Mouse (Mus musculus): Measurements from ENCODE around the gene Ndc1. TPM values are rescaled to one million over a fixed set of nuclear protein-coding genes. Genes with fewer than 3 reads are reported as not detected.

The Ndc1 gene
- polyA plus RNA-seq, 1 experiment from 2014 or later = 14.3 TPM

DNA sequence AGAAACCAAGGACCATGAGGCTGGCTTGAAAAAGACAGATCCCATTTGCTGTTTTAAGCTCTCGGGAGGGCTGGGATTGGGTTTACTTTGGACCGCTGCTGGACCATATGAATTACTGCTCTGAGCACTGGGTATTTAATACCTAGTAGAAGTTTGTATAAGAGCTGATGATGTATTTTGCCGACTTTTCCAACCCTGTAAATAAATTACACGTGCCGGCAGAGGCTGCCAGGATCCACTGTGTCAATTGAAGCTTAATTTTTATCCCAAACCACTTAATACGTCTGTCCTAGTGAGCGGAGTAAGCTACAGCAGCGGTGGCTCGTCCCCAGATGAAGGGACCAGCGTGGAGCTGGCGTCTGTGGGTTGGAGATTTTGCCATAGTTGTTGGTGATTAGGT lies 74.7 kb downstream of the Ndc1 start:
- Histone ChIP-seq H3K36me3 (replicated peaks) (no peaks in the 10 kb centered on the region), H3K27me3 (peaks cover 82% of the 10 kb centered on the region), H3K27ac (replicated peaks) (no peak overlapping the region), H3K9me3 (replicated peaks) (no peaks in the 10 kb centered on the region), H3K4me1 (replicated peaks) (0 out of 2 replicates have a peak, but pooled peaks cover 7% of the 10 kb centered on the region), H3K4me2 (no peak overlapping the region), H3K9ac (no peak overlapping the region), H3K4me3 (replicated peaks) (no peak overlapping the region)
- WGBS (ENCODE audit: insufficient replicate concordance) = 67% methylated on average over 11 of the region's 11 CpGs
- no peak for ATAC-seq (ENCODE audit: insufficient read depth)

DNA sequence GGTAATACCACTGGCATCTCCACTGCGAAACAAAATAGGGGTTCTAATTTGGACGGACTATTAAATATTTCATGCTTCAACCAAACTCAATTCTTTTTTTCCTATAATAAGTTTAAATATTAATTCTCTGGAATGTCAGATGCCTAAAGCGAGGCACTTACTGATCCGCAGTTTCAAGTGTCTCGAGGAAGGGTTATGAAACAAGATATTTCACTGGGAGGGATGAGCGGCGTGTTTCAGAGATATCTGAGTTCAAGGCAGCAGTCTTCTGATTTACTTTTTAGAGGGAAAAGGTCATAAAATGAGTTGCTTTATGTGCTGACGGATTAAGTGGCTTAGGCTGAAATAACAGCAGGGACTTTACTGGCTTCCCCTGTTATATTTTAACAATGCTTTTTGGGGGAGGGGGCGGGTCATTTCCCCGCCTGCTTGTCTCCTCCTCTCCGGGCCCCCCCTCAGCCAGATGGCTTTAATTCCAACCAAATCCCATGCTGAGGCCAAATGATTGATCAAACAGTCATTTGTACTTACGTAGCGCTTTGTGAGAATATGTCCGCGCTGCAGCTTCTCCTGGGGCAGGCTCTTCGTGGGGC lies 75.4 kb downstream of the Ndc1 start:
- Histone ChIP-seq H3K27ac (replicated peaks) (no peak overlapping the region), H3K9me3 (replicated peaks) (no peaks in the 10 kb centered on the region), H3K4me2 (no peak overlapping the region), H3K27me3 (peaks cover 75% of the 10 kb centered on the region), H3K9ac (no peak overlapping the region), H3K4me1 (replicated peaks) (0 out of 2 replicates have a peak, but pooled peaks cover 7% of the 10 kb centered on the region), H3K36me3 (replicated peaks) (no peaks in the 10 kb centered on the region), H3K4me3 (replicated peaks) (no peak overlapping the region)
- ATAC-seq (ENCODE audit: insufficient read depth) = no peak
- 68% methylated on average over 16 of the region's 16 CpGs for WGBS (ENCODE audit: insufficient replicate concordance)

DNA sequence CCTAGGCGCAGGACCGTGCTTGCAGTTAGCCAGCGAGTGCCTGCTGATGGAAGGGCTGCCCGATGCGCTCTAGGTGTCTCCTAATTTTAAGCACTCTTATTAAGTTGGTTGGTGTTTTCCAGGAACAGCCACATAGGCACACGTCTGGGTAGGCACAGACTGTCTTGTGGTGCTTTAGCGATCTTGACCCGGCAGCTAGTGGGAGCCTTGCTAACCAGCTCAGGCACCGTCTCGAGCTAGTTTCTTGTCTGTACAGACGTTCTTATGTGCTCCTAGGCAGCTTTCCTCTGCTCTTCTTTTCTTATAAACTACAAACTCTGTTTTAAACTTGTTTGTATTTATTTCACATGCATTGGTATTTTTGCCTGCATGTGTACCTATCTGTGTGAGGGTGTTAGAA lies 76.0 kb downstream of the Ndc1 start:
- Histone ChIP-seq H3K4me3 (replicated peaks) (no peak overlapping the region), H3K27me3 (peaks cover 70% of the 10 kb centered on the region), H3K27ac (replicated peaks) (no peak overlapping the region), H3K4me1 (replicated peaks) (0 out of 2 replicates have a peak, but pooled peaks cover 7% of the 10 kb centered on the region), H3K4me2 (no peak overlapping the region), H3K9me3 (replicated peaks) (no peaks in the 10 kb centered on the region), H3K9ac (no peak overlapping the region), H3K36me3 (replicated peaks) (no peaks in the 10 kb centered on the region)
- no peak for ATAC-seq (ENCODE audit: insufficient read depth)
- 70% methylated on average over 11 of the region's 11 CpGs for WGBS (ENCODE audit: insufficient replicate concordance)

DNA sequence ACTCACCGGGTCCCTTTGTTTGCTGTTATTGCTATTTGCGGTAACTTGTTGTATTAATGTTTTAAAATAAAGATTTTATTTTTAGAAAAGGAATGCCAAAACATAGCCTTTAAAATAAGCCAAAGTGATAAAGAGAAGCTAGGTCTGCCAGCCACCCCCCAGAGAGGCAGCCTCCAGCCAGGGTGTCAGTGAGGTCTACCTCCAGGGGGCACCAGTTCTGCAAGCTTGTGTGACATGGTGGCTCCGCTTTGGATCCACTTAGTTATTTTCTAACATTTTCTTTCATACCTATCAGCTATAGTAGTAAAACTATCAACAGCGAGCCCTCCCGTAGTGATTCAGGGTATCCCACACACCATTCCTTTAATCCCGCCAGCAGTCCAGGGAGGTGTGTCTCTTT lies 80.9 kb downstream of the Ndc1 start:
- Histone ChIP-seq H3K9ac (no peak overlapping the region), H3K4me1 (replicated peaks) (no peaks in the 10 kb centered on the region), H3K27me3 (peaks cover 40% of the 10 kb centered on the region), H3K9me3 (replicated peaks) (no peaks in the 10 kb centered on the region), H3K4me2 (no peak overlapping the region), H3K4me3 (replicated peaks) (no peak overlapping the region), H3K27ac (replicated peaks) (no peak overlapping the region), H3K36me3 (replicated peaks) (no peaks in the 10 kb centered on the region)
- ATAC-seq (ENCODE audit: insufficient read depth) = no peak
- 75% methylated on average over 6 of the region's 6 CpGs for WGBS (ENCODE audit: insufficient replicate concordance)

DNA sequence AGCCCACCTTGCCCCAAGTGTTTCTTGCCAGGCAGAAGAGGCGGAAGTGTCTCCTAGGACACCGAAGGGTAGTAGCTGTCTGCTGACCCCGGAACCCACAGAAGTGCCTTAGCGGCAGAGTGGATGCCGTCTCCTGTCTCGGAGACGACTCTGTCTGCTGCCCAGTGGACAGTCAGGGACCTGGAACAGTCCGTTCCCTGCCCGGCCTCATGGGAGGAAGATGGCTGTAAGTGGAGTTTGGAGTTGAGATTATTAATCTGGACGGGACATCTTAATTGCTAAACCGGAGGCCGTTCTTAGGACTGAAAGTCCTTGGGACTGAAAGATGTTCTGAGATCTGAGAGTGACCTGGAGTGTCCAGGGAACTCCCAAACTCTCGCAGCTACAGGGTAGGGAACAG lies 81.9 kb downstream of the Ndc1 start:
- H3K4me1 ChIP-seq (replicated peaks) = 0 out of 2 replicates have a peak, but pooled peaks cover 2% of the 10 kb centered on the region
- H3K4me3 ChIP-seq (replicated peaks) = no peak overlapping the region
- 73% methylated on average over 13 of the region's 13 CpGs for WGBS (ENCODE audit: insufficient replicate concordance)
- no peaks in the 10 kb centered on the region for H3K36me3 ChIP-seq (replicated peaks)
- H3K4me2 ChIP-seq = no peak overlapping the region
- H3K9me3 ChIP-seq (replicated peaks) = no peaks in the 10 kb centered on the region
- H3K9ac ChIP-seq = no peak overlapping the region
- ATAC-seq (ENCODE audit: insufficient read depth) = no peak
- peaks cover 31% of the 10 kb centered on the region for H3K27me3 ChIP-seq
- no peak overlapping the region for H3K27ac ChIP-seq (replicated peaks)

DNA sequence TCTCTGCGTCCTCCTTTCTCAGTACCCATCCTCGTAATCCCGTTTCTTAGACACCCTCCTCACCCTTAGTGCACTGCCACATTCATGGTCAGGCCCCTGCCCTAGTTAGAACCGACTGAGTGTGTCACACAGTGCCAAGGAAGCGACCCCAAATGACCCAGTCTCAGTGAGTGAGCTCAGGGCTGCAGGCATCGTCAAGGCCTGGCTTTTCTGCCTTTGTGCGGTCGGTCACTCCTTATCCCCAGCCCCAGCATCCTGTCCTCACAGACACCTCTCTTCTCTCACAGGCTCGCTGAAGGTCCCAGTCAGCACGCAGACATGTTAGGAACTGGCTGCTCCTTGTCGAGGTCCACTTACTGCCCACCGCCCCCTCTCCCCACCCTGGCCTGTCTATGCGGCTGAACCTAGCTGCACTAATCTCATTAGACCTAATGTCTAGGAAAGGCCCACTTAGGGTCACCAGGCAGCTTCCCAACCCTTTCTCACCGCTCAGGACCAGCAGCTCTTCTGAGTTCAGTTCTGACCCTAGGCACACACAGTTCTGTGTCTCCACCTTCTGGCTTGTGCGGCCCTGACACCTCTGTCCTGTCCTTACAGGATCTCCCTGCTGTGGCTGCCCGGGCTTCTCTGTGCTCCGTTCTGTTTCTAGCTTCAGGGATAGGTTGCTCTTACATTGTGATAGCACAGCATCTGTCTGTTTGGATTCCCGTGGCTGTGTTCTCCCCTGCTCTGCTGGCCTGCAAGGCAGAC lies 84.9 kb downstream of the Ndc1 start:
- H3K27me3 ChIP-seq = peaks cover 12% of the 10 kb centered on the region; the same call in 1 of the 2 replicates
- H3K9ac ChIP-seq = no peak overlapping the region
- no peaks in the 10 kb centered on the region for H3K9me3 ChIP-seq (replicated peaks)
- WGBS (ENCODE audit: insufficient replicate concordance) = 68% methylated on average over 18 of the region's 18 CpGs
- H3K4me3 ChIP-seq (replicated peaks) = no peak overlapping the region
- no peak overlapping the region for H3K27ac ChIP-seq (replicated peaks)
- H3K4me2 ChIP-seq = no peak overlapping the region
- peaks cover 10% of the 10 kb centered on the region for H3K4me1 ChIP-seq (replicated peaks)
- H3K36me3 ChIP-seq (replicated peaks) = no peaks in the 10 kb centered on the region
- ATAC-seq (ENCODE audit: insufficient read depth) = no peak

DNA sequence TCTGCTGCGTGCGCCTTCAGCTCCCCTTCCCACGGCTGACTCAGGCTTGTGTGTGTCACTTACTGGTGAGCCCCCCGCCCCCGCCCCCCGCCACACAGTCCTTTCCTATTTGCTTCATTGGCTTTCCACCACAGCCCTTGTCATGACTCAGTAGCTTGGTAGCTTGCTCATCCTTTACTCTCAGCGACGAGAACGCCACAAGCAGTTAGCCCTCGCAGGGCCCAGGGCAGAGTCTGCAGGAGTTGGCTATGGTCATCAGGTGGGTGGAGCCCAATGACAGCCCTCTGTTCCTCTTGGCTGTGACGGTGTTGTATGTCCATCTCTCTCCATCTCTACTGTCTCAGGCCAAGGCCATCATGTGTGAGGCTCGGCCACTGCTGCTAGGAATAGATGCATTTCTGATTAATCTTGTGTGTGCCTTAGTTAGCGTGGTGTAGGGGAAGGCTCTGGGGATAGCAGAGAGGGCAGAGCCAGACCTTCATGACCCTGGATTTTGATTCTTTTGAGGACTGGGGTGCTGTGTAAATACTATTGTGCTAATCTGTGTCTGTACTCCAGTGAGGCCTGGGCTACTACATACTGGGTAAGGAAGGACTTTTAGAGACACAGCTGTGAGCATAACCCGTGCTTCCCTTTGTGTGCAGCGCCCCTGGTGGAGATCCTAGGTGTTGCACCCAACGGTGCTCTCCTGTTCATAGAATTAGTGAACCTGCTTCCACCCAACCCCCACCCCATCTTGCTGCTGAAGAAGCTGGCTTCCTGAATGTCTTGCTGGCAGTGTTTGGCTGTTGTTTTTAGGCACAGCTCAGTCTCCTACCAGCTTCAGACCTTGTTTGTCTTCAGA lies 85.8 kb downstream of the Ndc1 start:
- Histone ChIP-seq H3K9ac (no peak overlapping the region), H3K36me3 (replicated peaks) (no peaks in the 10 kb centered on the region), H3K4me3 (replicated peaks) (no peak overlapping the region), H3K4me2 (no peak overlapping the region), H3K9me3 (replicated peaks) (no peaks in the 10 kb centered on the region), H3K27me3 (peaks cover 12% of the 10 kb centered on the region; the same call in 1 of the 2 replicates), H3K4me1 (replicated peaks) (peaks cover 19% of the 10 kb centered on the region), H3K27ac (replicated peaks) (no peak overlapping the region)
- WGBS (ENCODE audit: insufficient replicate concordance) = 52% methylated on average over 16 of the region's 16 CpGs
- ATAC-seq (ENCODE audit: insufficient read depth) = no peak

DNA sequence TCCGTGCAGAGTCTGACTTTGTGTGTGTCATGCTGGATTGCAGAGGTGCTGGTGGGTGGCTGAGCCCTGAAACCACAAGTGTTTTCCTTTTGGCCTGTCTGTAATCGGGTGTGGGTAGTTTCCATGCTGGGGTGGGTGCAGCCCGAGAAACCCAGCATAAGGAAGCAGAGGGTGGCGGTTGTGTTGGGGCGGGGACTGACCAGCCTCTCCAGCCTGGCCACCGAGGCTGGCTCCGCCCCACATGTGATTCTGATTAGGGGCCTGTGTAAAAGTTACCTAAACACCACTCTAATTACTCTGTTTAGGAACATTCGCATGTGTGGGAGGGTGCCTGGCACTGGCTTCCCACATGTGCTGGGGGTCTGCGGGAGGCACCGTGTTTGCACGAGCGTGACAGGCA lies 90.0 kb downstream of the Ndc1 start:
- peak overlapping the region; percentile 88 for H3K27ac ChIP-seq (replicated peaks)
- WGBS (ENCODE audit: insufficient replicate concordance) = 40% methylated on average over 12 of the region's 12 CpGs
- H3K9ac ChIP-seq = no peak overlapping the region

DNA sequence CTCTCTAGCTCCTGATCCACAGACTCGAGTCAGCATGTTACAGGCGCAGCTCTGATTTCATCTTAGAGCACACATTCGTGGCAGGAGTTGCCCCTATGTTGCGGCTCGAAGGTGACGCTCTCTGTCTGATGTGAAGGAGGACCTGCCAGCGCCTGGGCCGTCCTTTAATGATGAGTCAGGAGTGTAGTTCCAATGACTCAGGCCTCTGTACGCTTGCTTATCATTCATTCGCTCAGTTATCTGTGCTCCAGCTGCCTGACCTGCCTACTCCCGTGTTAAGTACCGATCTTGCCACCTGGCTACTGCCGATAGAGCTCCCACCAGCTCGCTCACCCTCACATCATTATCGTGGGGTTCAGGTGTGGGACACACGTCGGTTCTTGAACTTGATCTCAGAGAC lies 91.3 kb downstream of the Ndc1 start:
- no peaks in the 10 kb centered on the region for H3K9me3 ChIP-seq (replicated peaks)
- WGBS (ENCODE audit: insufficient replicate concordance) = 23% methylated on average over 17 of the region's 17 CpGs
- H3K9ac ChIP-seq = peak overlapping the region; percentile 16; the same call in 1 of the 2 replicates
- H3K4me2 ChIP-seq = peak overlapping the region; percentile 57
- 0 out of 2 replicates have a peak overlapping the region, but pooled peaks have one; percentile 7 for H3K4me3 ChIP-seq (replicated peaks)
- H3K4me1 ChIP-seq (replicated peaks) = peaks cover 35% of the 10 kb centered on the region
- H3K27ac ChIP-seq (replicated peaks) = peak overlapping the region; percentile 88
- no peaks in the 10 kb centered on the region for H3K36me3 ChIP-seq (replicated peaks)
- H3K27me3 ChIP-seq = peaks cover 14% of the 10 kb centered on the region
- ATAC-seq (ENCODE audit: insufficient read depth) = peak; percentile 95

More for the DNA sequence above, 90.0 kb downstream of the Ndc1 start:
- Histone ChIP-seq H3K4me3 (replicated peaks) (no peak overlapping the region), H3K4me2 (peak overlapping the region; percentile 57), H3K4me1 (replicated peaks) (peaks cover 37% of the 10 kb centered on the region), H3K36me3 (replicated peaks) (no peaks in the 10 kb centered on the region), H3K27me3 (peaks cover 5% of the 10 kb centered on the region; the same call in 1 of the 2 replicates), H3K9me3 (replicated peaks) (no peaks in the 10 kb centered on the region)
- ATAC-seq (ENCODE audit: insufficient read depth) = peak; percentile 31

DNA sequence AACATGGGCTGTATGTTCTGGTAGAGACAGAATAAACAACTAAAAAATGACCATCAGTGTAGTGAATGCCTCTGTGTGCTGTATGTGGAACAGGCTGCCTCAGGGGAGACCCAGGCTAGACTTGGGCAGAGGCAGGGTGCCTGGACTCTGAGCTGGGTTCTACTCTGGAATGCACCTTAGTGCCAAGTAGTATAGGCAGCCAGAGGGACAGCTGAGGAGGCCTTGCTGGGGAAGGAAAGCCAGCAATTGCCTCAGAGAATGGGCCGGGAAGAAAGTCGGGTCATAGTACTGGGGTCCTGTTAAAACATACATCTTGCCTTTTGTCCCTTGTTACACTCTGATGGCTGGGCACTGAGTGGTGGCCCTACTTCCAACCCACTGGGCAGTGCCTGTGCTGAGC lies 91.9 kb downstream of the Ndc1 start:
- no peaks in the 10 kb centered on the region for H3K36me3 ChIP-seq (replicated peaks)
- no peaks in the 10 kb centered on the region for H3K9me3 ChIP-seq (replicated peaks)
- H3K27me3 ChIP-seq = peaks cover 20% of the 10 kb centered on the region
- H3K4me1 ChIP-seq (replicated peaks) = peaks cover 35% of the 10 kb centered on the region
- 0 out of 2 replicates have a peak overlapping the region, but pooled peaks have one; percentile 10 for H3K9ac ChIP-seq
- H3K4me3 ChIP-seq (replicated peaks) = no peak overlapping the region
- peak overlapping the region; percentile 57 for H3K4me2 ChIP-seq
- 0 out of 2 replicates have a peak, but pooled peaks have one; percentile 19 for ATAC-seq (ENCODE audit: insufficient read depth)
- H3K27ac ChIP-seq (replicated peaks) = peak overlapping the region; percentile 81
- 81% methylated on average over 2 of the region's 2 CpGs for WGBS (ENCODE audit: insufficient replicate concordance)

DNA sequence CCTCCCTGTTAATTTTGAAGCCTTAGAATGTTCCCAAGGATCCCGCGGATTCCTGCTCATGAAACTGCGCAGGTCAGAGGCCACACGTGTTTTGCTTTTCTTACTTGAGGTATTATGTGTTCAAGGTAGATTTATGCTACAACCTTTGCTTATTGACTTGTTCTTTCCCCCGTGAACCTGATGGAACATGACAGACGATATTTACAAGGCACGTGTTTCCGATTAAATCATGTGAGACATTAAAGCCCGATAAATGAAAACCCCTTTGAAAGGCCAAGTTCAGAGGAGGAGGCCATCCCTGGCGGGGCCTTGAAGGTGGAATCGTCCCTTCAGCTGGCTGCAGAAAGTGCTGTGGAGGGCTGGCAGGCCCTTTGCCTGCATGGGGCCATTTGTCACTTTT lies 92.9 kb downstream of the Ndc1 start:
- Histone ChIP-seq H3K27me3 (peaks cover 29% of the 10 kb centered on the region), H3K9ac (no peak overlapping the region), H3K4me1 (replicated peaks) (peaks cover 35% of the 10 kb centered on the region), H3K9me3 (replicated peaks) (no peaks in the 10 kb centered on the region), H3K36me3 (replicated peaks) (no peaks in the 10 kb centered on the region), H3K4me2 (no peak overlapping the region), H3K4me3 (replicated peaks) (no peak overlapping the region), H3K27ac (replicated peaks) (no peak overlapping the region)
- WGBS (ENCODE audit: insufficient replicate concordance) = 79% methylated on average over 11 of the region's 11 CpGs
- no peak for ATAC-seq (ENCODE audit: insufficient read depth)

All from liver, embryonic 15.5 days (tissue).